Mouse (Mus musculus): ENCODE data around the gene Dolk.

GRCm38 (mm10) chr2:30281651-30282050 is 4.5 kb downstream of the Dolk start:
- TF ChIP-seq EP300 (optimal IDR thresholded peaks at IDR 0.05), result no peak
- TF ChIP-seq CTCF (IDR thresholded peaks at IDR 0.05; ENCODE audit: low read depth), result no peak
